Mouse (Mus musculus): Measurements from ENCODE around the gene St3gal3. TPM values are rescaled to one million over a fixed set of nuclear protein-coding genes. Genes with fewer than 3 reads are reported as not detected.

The St3gal3 gene
- polyA plus RNA-seq, 1 experiment from 2014 or later, result 10.8 TPM

- no peak for ATAC-seq (ENCODE audit: low FRiP score)
- WGBS, result 66% methylated on average over 11 of the region's 11 CpGs
- Histone ChIP-seq H3K4me1 (replicated peaks) (peaks cover 21% of the 10 kb centered on the region), H3K4me3 (no peak overlapping the region), H3K27me3 (no peaks in the 10 kb centered on the region), H3K27ac (no peak overlapping the region), H3K9me3 (no peaks in the 10 kb centered on the region), H3K9ac (no peak overlapping the region), H3K4me2 (no peak overlapping the region), H3K36me3 (no peaks in the 10 kb centered on the region)
Measured at GRCm38 (mm10) chr4:118059816-118060475, 74.8 kb downstream of the St3gal3 start.

- Histone ChIP-seq H3K4me1 (replicated peaks) (peaks cover 26% of the 10 kb centered on the region), H3K4me2 (no peak overlapping the region), H3K27me3 (no peaks in the 10 kb centered on the region), H3K9me3 (no peaks in the 10 kb centered on the region), H3K36me3 (no peaks in the 10 kb centered on the region), H3K4me3 (no peak overlapping the region), H3K27ac (no peak overlapping the region), H3K9ac (no peak overlapping the region)
- no peak for ATAC-seq (ENCODE audit: low FRiP score)
- 65% methylated on average over 12 of the region's 12 CpGs for WGBS
Measured at GRCm38 (mm10) chr4:118058116-118058677, 76.5 kb downstream of the St3gal3 start.

GRCm38 (mm10) chr4:118057076-118057475, 77.6 kb downstream of the St3gal3 start:
- Histone ChIP-seq H3K27me3 (no peaks in the 10 kb centered on the region), H3K36me3 (no peaks in the 10 kb centered on the region), H3K9me3 (no peaks in the 10 kb centered on the region), H3K9ac (no peak overlapping the region), H3K4me2 (no peak overlapping the region), H3K4me3 (no peak overlapping the region), H3K4me1 (replicated peaks) (peaks cover 22% of the 10 kb centered on the region), H3K27ac (no peak overlapping the region)
- ATAC-seq (ENCODE audit: low FRiP score), result no peak
- 69% methylated on average over 2 of the region's 2 CpGs for WGBS

- Histone ChIP-seq H3K4me1 (replicated peaks) (peaks cover 14% of the 10 kb centered on the region), H3K4me2 (no peak overlapping the region), H3K4me3 (no peak overlapping the region), H3K9ac (no peak overlapping the region), H3K27me3 (no peaks in the 10 kb centered on the region), H3K36me3 (no peaks in the 10 kb centered on the region), H3K27ac (no peak overlapping the region), H3K9me3 (no peaks in the 10 kb centered on the region)
- 79% methylated on average over 8 of the region's 8 CpGs for WGBS
- no peak for ATAC-seq (ENCODE audit: low FRiP score)
Measured at GRCm38 (mm10) chr4:118054615-118055014, 80.1 kb downstream of the St3gal3 start.

- Histone ChIP-seq H3K9me3 (no peaks in the 10 kb centered on the region), H3K27me3 (no peaks in the 10 kb centered on the region), H3K4me1 (replicated peaks) (peaks cover 14% of the 10 kb centered on the region), H3K36me3 (no peaks in the 10 kb centered on the region), H3K4me2 (no peak overlapping the region), H3K4me3 (no peak overlapping the region), H3K9ac (no peak overlapping the region), H3K27ac (no peak overlapping the region)
- ATAC-seq (ENCODE audit: low FRiP score), result no peak
- 90% methylated on average over 6 of the region's 6 CpGs for WGBS
Measured at GRCm38 (mm10) chr4:118053904-118054303, 80.8 kb downstream of the St3gal3 start.

GRCm38 (mm10) chr4:118049606-118050302, 85.0 kb downstream of the St3gal3 start:
- H3K4me3 ChIP-seq, result no peak overlapping the region
- no peaks in the 10 kb centered on the region for H3K9me3 ChIP-seq
- H3K4me1 ChIP-seq (replicated peaks), result peaks cover 9% of the 10 kb centered on the region
- H3K27ac ChIP-seq, result no peak overlapping the region
- no peak for ATAC-seq (ENCODE audit: low FRiP score)
- WGBS, result 77% methylated on average over 12 of the region's 12 CpGs
- H3K36me3 ChIP-seq, result no peaks in the 10 kb centered on the region
- no peak overlapping the region for H3K4me2 ChIP-seq
- H3K27me3 ChIP-seq, result no peaks in the 10 kb centered on the region
- H3K9ac ChIP-seq, result no peak overlapping the region

GRCm38 (mm10) chr4:118044510-118044909, 90.2 kb downstream of the St3gal3 start:
- H3K27me3 ChIP-seq, result no peaks in the 10 kb centered on the region
- H3K9me3 ChIP-seq, result no peaks in the 10 kb centered on the region
- H3K27ac ChIP-seq, result no peak overlapping the region
- no peaks in the 10 kb centered on the region for H3K36me3 ChIP-seq
- H3K4me3 ChIP-seq, result no peak overlapping the region
- no peak overlapping the region for H3K9ac ChIP-seq
- no peak for ATAC-seq (ENCODE audit: low FRiP score)
- peaks cover 19% of the 10 kb centered on the region for H3K4me1 ChIP-seq (replicated peaks)
- whole genome bisulfite sequencing, result 61% methylated on average over 9 of the region's 9 CpGs
- H3K4me2 ChIP-seq, result no peak overlapping the region

- Histone ChIP-seq H3K9ac (no peak overlapping the region), H3K27ac (no peak overlapping the region), H3K36me3 (no peaks in the 10 kb centered on the region), H3K4me3 (no peak overlapping the region), H3K27me3 (no peaks in the 10 kb centered on the region), H3K4me2 (no peak overlapping the region), H3K9me3 (no peaks in the 10 kb centered on the region), H3K4me1 (replicated peaks) (peaks cover 20% of the 10 kb centered on the region)
- 90% methylated on average over 8 of the region's 8 CpGs for WGBS
- ATAC-seq (ENCODE audit: low FRiP score), result no peak
Measured at GRCm38 (mm10) chr4:118043331-118044002, 91.2 kb downstream of the St3gal3 start.

- ATAC-seq (ENCODE audit: low FRiP score), result no peak
- Histone ChIP-seq H3K36me3 (no peaks in the 10 kb centered on the region), H3K4me2 (no peak overlapping the region), H3K9me3 (no peaks in the 10 kb centered on the region), H3K4me3 (no peak overlapping the region), H3K4me1 (replicated peaks) (peaks cover 23% of the 10 kb centered on the region), H3K27ac (no peak overlapping the region), H3K9ac (no peak overlapping the region), H3K27me3 (no peaks in the 10 kb centered on the region)
- WGBS, result 85% methylated on average over 7 of the region's 7 CpGs
Measured at GRCm38 (mm10) chr4:118042671-118043320, 91.9 kb downstream of the St3gal3 start.

GRCm38 (mm10) chr4:118041145-118041544, 93.6 kb downstream of the St3gal3 start:
- peaks cover 33% of the 10 kb centered on the region for H3K4me1 ChIP-seq (replicated peaks)
- WGBS, result 57% methylated on average over 9 of the region's 9 CpGs
- H3K9ac ChIP-seq, result no peak overlapping the region
- no peak for ATAC-seq (ENCODE audit: low FRiP score)
- H3K4me3 ChIP-seq, result no peak overlapping the region
- H3K36me3 ChIP-seq, result no peaks in the 10 kb centered on the region
- no peaks in the 10 kb centered on the region for H3K9me3 ChIP-seq
- no peak overlapping the region for H3K4me2 ChIP-seq
- H3K27me3 ChIP-seq, result no peaks in the 10 kb centered on the region
- H3K27ac ChIP-seq, result no peak overlapping the region

GRCm38 (mm10) chr4:118040650-118041049, 94.1 kb downstream of the St3gal3 start:
- H3K9me3 ChIP-seq, result no peaks in the 10 kb centered on the region
- H3K36me3 ChIP-seq, result no peaks in the 10 kb centered on the region
- no peak for ATAC-seq (ENCODE audit: low FRiP score)
- H3K4me2 ChIP-seq, result no peak overlapping the region
- no peak overlapping the region for H3K27ac ChIP-seq
- H3K27me3 ChIP-seq, result no peaks in the 10 kb centered on the region
- 59% methylated on average over 4 of the region's 4 CpGs for WGBS
- H3K4me3 ChIP-seq, result no peak overlapping the region
- H3K9ac ChIP-seq, result no peak overlapping the region
- H3K4me1 ChIP-seq (replicated peaks), result peaks cover 33% of the 10 kb centered on the region

- Histone ChIP-seq H3K27me3 (no peaks in the 10 kb centered on the region), H3K4me3 (no peak overlapping the region), H3K4me1 (replicated peaks) (peaks cover 30% of the 10 kb centered on the region), H3K4me2 (no peak overlapping the region), H3K36me3 (no peaks in the 10 kb centered on the region), H3K9ac (no peak overlapping the region), H3K9me3 (no peaks in the 10 kb centered on the region), H3K27ac (no peak overlapping the region)
- ATAC-seq (ENCODE audit: low FRiP score), result no peak
- 87% methylated on average over 5 of the region's 5 CpGs for WGBS
Measured at GRCm38 (mm10) chr4:118039964-118040363, 94.8 kb downstream of the St3gal3 start.
